Mouse (Mus musculus): ENCODE measurements at regions not wholly inside any gene's neighbourhood (a gene's known extent, or its start where the extent isn't known, plus 50 kb on each side); places are given as distances from the start of the nearest gene placed in this dataset.

- peak in 1 of 2 experiments; percentile 26 for DNase-seq (ENCODE audit: low spot score in 2 of 2)
Observed at GRCm38 (mm10) chr4:53219351-53219750, 59.7 kb upstream of the Abca1 start.

GRCm38 (mm10) chr4:53218752-53219151, 59.1 kb upstream of the Abca1 start:
- peak in 1 of 2 experiments; percentile 63 for DNase-seq (ENCODE audit: low spot score in 2 of 2)

GRCm38 (mm10) chr4:53218291-53218640, 58.6 kb upstream of the Abca1 start:
- DNase-seq (ENCODE audit: low spot score in 2 of 2): no peak

GRCm38 (mm10) chr4:53217608-53218290, 58.1 kb upstream of the Abca1 start:
- peak in 1 of 2 experiments; percentile 66 for DNase-seq (ENCODE audit: low spot score in 2 of 2)

- no peak for DNase-seq (ENCODE audit: low spot score in 2 of 2)
Observed at GRCm38 (mm10) chr4:53212541-53212940, 52.8 kb upstream of the Abca1 start.

- DNase-seq (ENCODE audit: low spot score in 2 of 2): no peak
Observed at GRCm38 (mm10) chr4:53210685-53211084, 51.0 kb upstream of the Abca1 start.

Data from left cerebral cortex, adult 9 months (tissue).